Mouse (Mus musculus) midbrain, embryonic 15.5 days (tissue): ENCODE results near the gene Lama5. TPM values are rescaled to one million over a fixed set of nuclear protein-coding genes. Genes with fewer than 3 reads are reported as not detected.

Experiments used
- ATAC-seq: fragments of 200-750 bp; cut with Nextera tagmentation; replicated peaks from 2 replicates; pipeline ENCODE4 v1.8.0; 2017; ENCODE audit warnings: moderate TSS enrichment
- H3K27ac ChIP-seq: fragments of 300-500 bp; sonication (generic); 2 replicates; pipeline ENCODE4 v1.5.1; 2015; ENCODE audit warnings: mild to moderate bottlenecking, inconsistent platforms
- H3K27me3 ChIP-seq: fragments of 300-500 bp; sonication (generic); replicated peaks from 2 replicates; pipeline ENCODE4 v1.6.1; 2015; ENCODE audit warnings: inconsistent platforms
- H3K36me3 ChIP-seq: fragments of 300-500 bp; sonication (generic); replicated peaks from 2 replicates; pipeline ENCODE4 v1.6.1; 2015; ENCODE audit warnings: inconsistent platforms
- H3K4me1 ChIP-seq: fragments of 300-500 bp; sonication (generic); 2 replicates; pipeline ENCODE4 v1.6.1; 2015; ENCODE audit warnings: inconsistent platforms
- H3K4me2 ChIP-seq: fragments of 300-500 bp; sonication (generic); 2 replicates; pipeline ENCODE4 v1.6.1; 2015; ENCODE audit warnings: inconsistent platforms, mild to moderate bottlenecking, moderate library complexity
- H3K4me3 ChIP-seq: fragments of 300-500 bp; sonication (generic); 2 replicates; pipeline ENCODE4 v1.5.1; 2015; ENCODE audit warnings: mild to moderate bottlenecking, inconsistent platforms
- H3K9ac ChIP-seq: fragments of 300-500 bp; sonication (generic); 2 replicates; pipeline ENCODE4 v1.6.1; 2015; ENCODE audit warnings: mild to moderate bottlenecking, inconsistent platforms
- H3K9me3 ChIP-seq: fragments of 300-500 bp; sonication (generic); 2 replicates; pipeline ENCODE4 v1.6.1; 2016; ENCODE audit warnings: inconsistent platforms
- WGBS: fragments of 180-500 bp; shearing (Covaris S2); methylation state at CpG from one replicate; pipeline ENCODE4 v1.1.7; 2015; ENCODE audit warnings: mixed read lengths; 5-methylcytosine and 5-hydroxymethylcytosine counted together
- polyA plus RNA-seq: library from polyadenylated mRNA; unstranded; fragments of >200 nt; fragmentation: Nextera tagmentation; extraction: Ambion mirVana; gene quantifications from 2 replicates; pipeline ENCODE4 v1.2.1, GENCODE M21; 2015

The Lama5 gene
- polyA plus RNA-seq, 1 experiment from 2014 or later: 1.7 TPM

DNA sequence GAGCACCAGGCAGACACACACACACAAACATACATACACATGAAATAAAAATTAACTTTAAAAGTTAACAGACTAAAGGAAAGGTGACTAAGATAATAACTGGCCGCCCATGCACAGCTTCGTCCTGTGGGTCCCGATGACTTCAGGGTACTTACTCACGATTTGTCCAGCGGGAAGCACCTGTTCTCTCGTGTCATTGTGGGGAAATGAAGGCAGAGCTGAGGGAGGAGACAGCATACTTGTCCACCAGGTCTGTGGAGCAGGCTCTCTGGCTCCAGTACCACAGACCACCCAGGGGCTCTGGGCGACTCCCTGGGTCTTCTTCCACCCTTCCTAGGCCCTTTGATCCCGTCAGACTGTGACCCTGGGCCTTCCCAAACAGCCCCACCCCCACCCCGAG lies 24.4 kb downstream of the Lama5 start:
- no peak overlapping the region for H3K9ac ChIP-seq
- WGBS: 75% methylated on average over 9 of the region's 9 CpGs
- H3K4me2 ChIP-seq: no peak overlapping the region
- H3K27ac ChIP-seq: no peak overlapping the region
- no peaks in the 10 kb centered on the region for H3K27me3 ChIP-seq
- H3K4me1 ChIP-seq: peaks cover 11% of the 10 kb centered on the region
- no peaks in the 10 kb centered on the region for H3K36me3 ChIP-seq
- no peak for ATAC-seq
- no peaks in the 10 kb centered on the region for H3K9me3 ChIP-seq
- H3K4me3 ChIP-seq: no peak overlapping the region

DNA sequence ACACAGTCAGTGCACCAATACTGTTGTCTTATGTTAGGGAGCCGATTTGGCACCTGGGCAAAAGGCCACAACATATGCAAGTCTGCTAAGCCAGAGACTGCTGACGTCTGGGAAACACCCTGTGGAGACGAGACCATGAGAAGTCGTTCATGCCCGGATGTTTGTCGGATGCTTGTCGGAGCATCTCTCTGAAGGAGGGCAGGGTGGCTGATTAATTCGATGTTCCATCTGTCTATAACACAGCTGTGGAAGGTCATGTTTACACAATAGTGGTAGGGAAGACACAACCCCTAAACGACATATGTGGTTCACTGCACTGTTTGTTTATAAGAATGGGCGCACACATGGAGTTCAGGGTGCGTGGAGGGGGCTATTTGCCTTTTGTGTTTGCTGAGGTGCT lies 25.0 kb downstream of the Lama5 start:
- no peak overlapping the region for H3K4me3 ChIP-seq
- no peaks in the 10 kb centered on the region for H3K27me3 ChIP-seq
- H3K27ac ChIP-seq: no peak overlapping the region
- H3K9ac ChIP-seq: no peak overlapping the region
- H3K4me1 ChIP-seq: peaks cover 7% of the 10 kb centered on the region
- 53% methylated on average over 11 of the region's 11 CpGs for WGBS
- no peaks in the 10 kb centered on the region for H3K9me3 ChIP-seq
- ATAC-seq: no peak
- no peak overlapping the region for H3K4me2 ChIP-seq
- no peaks in the 10 kb centered on the region for H3K36me3 ChIP-seq

DNA sequence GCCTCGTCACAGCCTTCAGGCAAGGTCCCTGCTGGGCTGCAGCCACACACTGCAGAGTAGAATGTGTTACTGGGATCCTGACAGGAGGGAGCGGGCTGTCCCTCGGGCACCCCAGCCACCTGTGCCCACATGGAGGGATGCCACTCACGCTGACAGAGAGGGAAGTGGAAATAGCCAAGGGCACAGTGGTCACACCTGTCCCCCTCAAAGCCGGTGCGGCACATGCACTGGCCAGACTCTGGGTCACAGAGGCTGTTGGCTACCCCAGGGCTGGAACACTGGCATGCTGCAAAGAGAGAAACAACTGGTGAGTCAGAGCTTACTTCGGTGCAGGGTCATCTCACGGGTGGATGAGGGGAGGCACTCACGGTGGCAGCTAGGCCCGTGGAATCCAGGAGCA lies 26.9 kb downstream of the Lama5 start:
- Histone ChIP-seq H3K4me3 (no peak overlapping the region), H3K4me2 (no peak overlapping the region), H3K27me3 (no peaks in the 10 kb centered on the region), H3K9ac (no peak overlapping the region), H3K27ac (no peak overlapping the region), H3K4me1 (no peaks in the 10 kb centered on the region), H3K9me3 (no peaks in the 10 kb centered on the region), H3K36me3 (no peaks in the 10 kb centered on the region)
- 83% methylated on average over 10 of the region's 10 CpGs for WGBS
- ATAC-seq: no peak

DNA sequence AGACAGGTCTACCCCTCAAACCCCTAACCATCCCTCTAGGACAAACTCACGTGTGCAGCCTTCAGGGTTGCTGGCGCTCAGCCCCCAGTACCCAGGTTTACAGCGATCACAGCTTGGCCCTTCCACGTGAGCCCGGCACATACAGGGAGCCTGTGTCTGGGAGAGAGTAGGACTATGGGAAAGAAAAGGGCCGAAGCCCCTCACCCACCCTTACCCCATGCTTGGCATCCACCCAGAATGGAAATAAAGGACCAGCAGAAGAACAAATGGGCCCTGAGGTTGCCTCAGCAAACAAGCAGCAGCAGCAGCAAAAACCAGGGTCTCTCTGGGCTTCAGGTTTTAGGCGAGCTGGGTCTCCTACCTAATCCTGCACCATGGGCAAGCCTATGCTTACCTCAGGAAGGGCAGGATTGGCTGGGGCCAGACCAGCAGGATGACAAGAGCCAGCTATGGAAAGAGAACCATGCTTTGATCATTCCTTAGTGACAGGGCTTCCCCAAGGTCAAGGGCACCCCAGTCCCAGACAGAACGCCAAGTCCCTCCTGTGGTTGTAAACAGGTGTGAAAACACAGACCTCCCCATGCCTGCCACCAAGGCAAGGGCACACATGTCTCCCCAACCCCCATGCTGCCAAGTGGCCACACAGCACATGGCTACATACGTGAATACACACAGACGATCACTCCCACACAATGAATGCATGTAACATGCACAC lies 28.2 kb downstream of the Lama5 start:
- Histone ChIP-seq H3K4me1 (no peaks in the 10 kb centered on the region), H3K9me3 (no peaks in the 10 kb centered on the region), H3K4me2 (no peak overlapping the region), H3K9ac (no peak overlapping the region), H3K4me3 (no peak overlapping the region), H3K27me3 (no peaks in the 10 kb centered on the region), H3K27ac (no peak overlapping the region), H3K36me3 (no peaks in the 10 kb centered on the region)
- 73% methylated on average over 10 of the region's 10 CpGs for WGBS
- no peak for ATAC-seq

DNA sequence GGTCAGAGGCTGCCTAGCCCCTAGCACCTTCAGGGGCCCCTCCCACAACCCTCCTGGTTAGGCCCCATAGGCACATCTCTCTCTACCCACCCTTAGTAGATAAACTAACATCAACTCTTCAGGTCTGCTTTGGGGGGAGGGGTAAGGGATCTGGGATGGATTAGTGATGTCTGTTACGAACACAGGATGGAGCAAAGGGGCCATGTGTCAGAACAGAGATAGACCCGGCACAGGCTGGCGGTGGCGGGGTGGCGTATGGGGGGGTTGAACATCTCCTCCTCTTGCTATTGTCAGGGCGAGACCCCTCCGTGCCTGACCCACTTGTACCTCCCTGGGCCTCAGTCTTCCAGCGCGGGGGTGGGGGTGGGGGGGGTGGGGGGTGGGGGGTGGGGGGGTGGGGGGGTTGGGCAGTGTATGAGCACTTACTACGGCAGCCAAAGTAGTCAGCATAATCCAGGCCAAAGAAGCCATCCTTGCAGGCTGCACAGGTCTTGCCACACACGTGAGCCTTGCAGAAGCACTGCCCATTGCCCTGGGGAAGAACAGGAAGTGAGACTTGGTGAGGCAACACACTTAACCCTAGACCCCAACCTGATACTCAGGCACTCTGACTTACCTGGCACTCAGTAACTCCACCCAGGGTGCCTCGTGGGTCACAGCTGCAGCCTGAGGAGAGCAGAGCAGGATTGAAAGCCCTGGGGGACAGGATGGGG lies 28.9 kb downstream of the Lama5 start:
- Histone ChIP-seq H3K9me3 (no peaks in the 10 kb centered on the region), H3K36me3 (no peaks in the 10 kb centered on the region), H3K9ac (no peak overlapping the region), H3K27ac (no peak overlapping the region), H3K27me3 (no peaks in the 10 kb centered on the region), H3K4me3 (no peak overlapping the region), H3K4me2 (no peak overlapping the region), H3K4me1 (no peaks in the 10 kb centered on the region)
- no peak for ATAC-seq
- 74% methylated on average over 8 of the region's 12 CpGs for WGBS

DNA sequence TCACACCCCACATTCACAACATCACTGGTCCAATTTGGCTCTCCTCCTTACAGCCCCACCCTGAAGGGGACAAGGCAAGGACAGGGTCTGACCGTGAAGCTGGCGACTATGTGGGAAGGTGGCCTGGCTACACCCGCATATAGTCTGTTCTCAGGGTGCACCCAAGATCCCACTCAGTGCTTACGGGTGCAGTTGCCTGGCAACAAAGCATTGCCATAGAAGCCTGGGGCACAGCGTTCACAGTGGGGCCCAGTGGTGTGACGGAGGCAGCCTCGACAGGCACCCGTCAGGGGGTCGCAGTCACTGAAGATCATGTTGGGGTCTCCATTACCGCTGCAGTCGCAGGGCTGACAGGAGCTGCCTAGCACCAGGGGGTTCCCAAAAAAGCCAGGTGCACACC lies 38.3 kb downstream of the Lama5 start:
- no peaks in the 10 kb centered on the region for H3K4me1 ChIP-seq
- no peak overlapping the region for H3K27ac ChIP-seq
- H3K4me3 ChIP-seq: no peak overlapping the region
- H3K9ac ChIP-seq: no peak overlapping the region
- no peaks in the 10 kb centered on the region for H3K27me3 ChIP-seq
- H3K36me3 ChIP-seq: no peaks in the 10 kb centered on the region
- H3K9me3 ChIP-seq: no peaks in the 10 kb centered on the region
- 78% methylated on average over 11 of the region's 11 CpGs for WGBS
- ATAC-seq: no peak
- H3K4me2 ChIP-seq: no peak overlapping the region

DNA sequence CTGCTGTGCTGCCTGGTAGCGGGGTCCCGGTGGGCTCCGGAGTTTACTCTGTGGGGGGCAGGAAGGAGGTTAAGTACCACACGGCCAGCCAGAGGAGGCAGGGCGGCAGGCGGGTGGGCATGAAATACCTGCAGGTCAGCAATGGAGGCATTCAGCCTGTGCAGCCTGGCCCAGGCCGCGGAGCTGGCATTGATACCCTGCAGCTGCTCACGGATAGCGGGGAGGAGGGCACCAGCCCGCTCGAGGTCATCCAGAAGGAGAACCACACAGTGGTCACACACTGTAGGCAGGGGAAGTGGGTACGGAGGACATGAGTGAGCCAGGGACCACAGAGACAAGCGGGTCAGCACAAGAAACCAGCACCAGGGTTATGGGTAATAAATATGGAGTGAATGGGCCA lies 40.0 kb downstream of the Lama5 start:
- Histone ChIP-seq H3K27me3 (no peaks in the 10 kb centered on the region), H3K4me2 (no peak overlapping the region), H3K36me3 (no peaks in the 10 kb centered on the region), H3K9me3 (no peaks in the 10 kb centered on the region), H3K4me3 (no peak overlapping the region), H3K9ac (no peak overlapping the region), H3K27ac (no peak overlapping the region), H3K4me1 (no peaks in the 10 kb centered on the region)
- no peak for ATAC-seq
- WGBS: 90% methylated on average over 14 of the region's 14 CpGs

DNA sequence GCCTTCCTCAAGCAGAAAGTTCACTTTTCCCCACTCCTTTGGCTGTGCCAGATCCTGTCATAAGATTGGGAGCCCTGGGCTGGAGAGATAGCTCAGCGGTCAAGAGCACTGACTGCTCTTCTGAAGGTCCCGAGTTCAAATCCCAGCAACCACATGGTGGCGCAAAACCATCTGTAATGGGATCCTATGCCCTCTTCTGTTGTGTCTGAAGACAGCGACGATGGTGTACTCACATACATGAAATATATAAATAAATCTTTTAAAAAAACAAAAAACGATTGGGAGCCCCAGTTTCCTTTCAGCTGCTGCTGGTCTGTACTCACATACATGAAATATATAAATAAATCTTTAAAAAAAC lies 40.9 kb downstream of the Lama5 start:
- no peak overlapping the region for H3K9ac ChIP-seq
- no peaks in the 10 kb centered on the region for H3K36me3 ChIP-seq
- no peak overlapping the region for H3K4me3 ChIP-seq
- no peaks in the 10 kb centered on the region for H3K27me3 ChIP-seq
- ATAC-seq: no peak
- H3K4me1 ChIP-seq: no peaks in the 10 kb centered on the region
- no peak overlapping the region for H3K27ac ChIP-seq
- 85% methylated on average over 6 of the region's 6 CpGs for WGBS
- no peaks in the 10 kb centered on the region for H3K9me3 ChIP-seq
- H3K4me2 ChIP-seq: no peak overlapping the region

DNA sequence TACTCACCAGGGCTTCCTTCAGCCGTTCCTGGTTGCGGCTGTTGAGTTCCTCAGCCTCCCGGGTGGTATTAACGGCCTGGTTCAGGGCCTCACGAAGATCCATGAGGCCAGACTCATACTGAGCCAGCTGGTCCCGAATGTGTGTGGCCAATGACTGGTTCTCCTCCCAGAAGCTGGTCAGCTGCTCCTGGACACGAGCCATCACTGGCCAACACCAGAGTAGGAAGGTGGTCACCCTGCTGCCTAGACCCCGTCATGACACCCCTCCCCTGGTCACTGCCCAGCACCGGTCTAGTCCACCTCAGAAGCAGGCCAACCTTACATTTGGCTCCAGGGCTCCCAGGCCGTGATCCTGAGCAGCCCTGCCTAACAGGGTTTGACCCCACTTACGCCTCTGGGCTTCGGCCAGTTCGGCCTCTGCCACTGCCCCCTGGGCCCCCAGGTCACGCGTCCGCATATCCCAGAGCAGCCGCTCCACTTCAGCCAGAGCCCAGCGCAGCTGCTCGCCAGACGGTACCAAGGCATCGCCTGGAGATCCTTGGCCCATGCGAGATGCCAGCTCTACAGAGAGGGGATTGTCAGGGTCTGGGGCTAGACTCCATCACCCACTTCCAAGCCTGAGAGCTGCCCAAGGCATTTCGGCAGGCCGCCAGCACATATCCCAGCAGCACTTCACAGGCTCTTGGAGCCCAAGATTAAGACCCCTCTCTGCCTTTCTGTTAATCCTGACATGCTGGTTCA lies 41.5 kb downstream of the Lama5 start:
- Histone ChIP-seq H3K9ac (no peak overlapping the region), H3K36me3 (no peaks in the 10 kb centered on the region), H3K27ac (no peak overlapping the region), H3K9me3 (no peaks in the 10 kb centered on the region), H3K27me3 (no peaks in the 10 kb centered on the region), H3K4me2 (no peak overlapping the region), H3K4me1 (no peaks in the 10 kb centered on the region), H3K4me3 (no peak overlapping the region)
- WGBS: 89% methylated on average over 24 of the region's 24 CpGs
- ATAC-seq: no peak

DNA sequence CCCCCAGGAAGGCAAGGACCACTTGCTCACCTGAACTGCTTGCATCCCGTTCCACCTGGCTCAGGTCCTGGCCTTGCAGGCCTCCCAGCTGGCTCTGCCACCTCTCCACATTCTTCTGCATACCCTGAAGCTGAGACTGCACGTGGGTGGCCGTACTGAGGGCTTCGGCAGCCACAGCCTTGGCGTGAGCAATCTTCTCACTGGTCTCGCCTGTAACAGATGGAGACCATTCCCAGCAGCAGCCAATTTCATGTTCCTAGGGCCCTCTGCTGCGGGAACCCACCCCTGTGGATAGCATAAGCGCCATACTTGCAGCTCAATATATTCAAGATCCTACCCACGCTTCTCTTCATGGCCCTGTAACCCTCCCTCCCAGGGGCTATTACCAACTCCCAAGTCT lies 44.1 kb downstream of the Lama5 start:
- H3K9ac ChIP-seq: no peak overlapping the region
- no peak overlapping the region for H3K4me3 ChIP-seq
- no peak overlapping the region for H3K4me2 ChIP-seq
- H3K9me3 ChIP-seq: no peaks in the 10 kb centered on the region
- H3K4me1 ChIP-seq: no peaks in the 10 kb centered on the region
- H3K27me3 ChIP-seq: no peaks in the 10 kb centered on the region
- H3K36me3 ChIP-seq: peaks cover 8% of the 10 kb centered on the region; the same call in 1 of the 2 replicates
- H3K27ac ChIP-seq: no peak overlapping the region
- WGBS: 89% methylated on average over 9 of the region's 9 CpGs
- ATAC-seq: no peak

DNA sequence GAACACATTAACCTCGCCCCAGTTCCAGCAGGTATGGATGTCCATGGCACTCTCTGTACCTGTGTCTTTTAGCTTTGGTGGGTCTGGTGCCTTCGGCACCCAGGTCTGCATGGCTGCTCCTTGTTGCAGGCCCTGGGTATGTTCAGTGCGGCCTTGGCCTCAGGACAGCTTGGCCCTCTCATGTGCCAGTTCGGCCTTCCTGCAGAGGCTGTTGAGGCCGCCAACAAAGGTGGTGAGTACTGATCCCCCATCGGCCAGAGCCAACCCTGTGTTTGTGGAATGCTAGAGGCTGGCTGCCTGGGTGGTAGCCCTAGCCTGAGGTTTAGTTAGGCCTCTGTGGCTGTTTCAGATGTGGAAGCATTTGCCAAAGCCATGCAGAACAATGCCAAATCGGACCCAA lies 49.9 kb downstream of the Lama5 start:
- WGBS: 92% methylated on average over 7 of the region's 7 CpGs
- Histone ChIP-seq H3K9me3 (no peaks in the 10 kb centered on the region), H3K27ac (no peak overlapping the region), H3K4me1 (peaks cover 25% of the 10 kb centered on the region), H3K9ac (no peak overlapping the region), H3K27me3 (no peaks in the 10 kb centered on the region), H3K4me2 (no peak overlapping the region), H3K4me3 (no peak overlapping the region), H3K36me3 (peaks cover 26% of the 10 kb centered on the region)
- no peak for ATAC-seq

DNA sequence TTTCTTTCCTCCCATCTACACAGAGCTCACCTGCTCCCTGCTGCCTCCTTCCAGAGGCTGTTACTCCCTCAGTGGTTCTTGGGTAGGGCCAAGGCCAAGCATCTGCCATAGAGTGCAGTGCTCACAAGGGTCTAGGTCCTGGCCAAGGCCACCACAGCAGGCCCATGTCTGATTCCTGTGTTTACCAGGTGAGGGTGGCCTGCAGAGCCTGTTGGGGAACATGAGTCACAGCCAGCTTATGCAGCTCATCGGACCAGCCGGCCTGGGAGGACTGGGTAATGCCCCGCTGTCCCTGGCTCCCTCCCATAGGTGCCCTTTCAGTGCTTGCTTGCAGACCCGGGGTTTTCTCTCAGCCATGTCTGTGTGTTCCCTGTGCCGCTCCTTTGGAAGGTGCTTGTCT lies 51.5 kb downstream of the Lama5 start:
- Histone ChIP-seq H3K9me3 (no peaks in the 10 kb centered on the region), H3K4me1 (peaks cover 28% of the 10 kb centered on the region), H3K27ac (no peak overlapping the region), H3K4me2 (no peak overlapping the region), H3K36me3 (peaks cover 26% of the 10 kb centered on the region), H3K27me3 (no peaks in the 10 kb centered on the region), H3K9ac (no peak overlapping the region), H3K4me3 (no peak overlapping the region)
- ATAC-seq: no peak
- WGBS: 96% methylated on average over 5 of the region's 5 CpGs
